In the genomic region with DNA sequence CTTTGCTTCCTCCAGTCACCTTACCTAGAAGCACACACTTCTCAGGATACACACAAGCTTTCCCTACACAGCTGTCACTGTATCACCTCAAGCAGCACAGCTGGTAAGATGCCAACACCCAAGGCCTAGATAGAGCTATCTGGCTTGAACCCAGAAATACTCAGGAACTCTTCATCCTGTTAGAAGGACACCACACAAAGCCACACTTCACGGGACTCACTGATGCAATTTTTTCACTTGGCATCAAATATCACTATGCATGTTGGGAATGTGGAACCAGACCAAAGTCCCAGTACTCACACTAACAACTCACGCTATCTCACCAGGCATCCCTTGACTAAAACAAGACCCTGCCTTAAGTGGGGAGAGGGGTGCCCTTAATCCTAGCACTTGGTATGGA, we compare ENCODE assay signal across 9 mouse cellular contexts. TPM values are rescaled to one million over a fixed set of nuclear protein-coding genes. Genes with fewer than 3 reads are reported as not detected.
A peak's percentile ranks its signal among the peaks of the same experiment; 100 is the strongest.
DNase-seq lines count a peak whose midpoint lies in the region; ATAC-seq and TF ChIP-seq lines count a peak whose summit lies in the region.
"Had no signal": no experiment of that assay in that cellular context is flagged by ENCODE, and none has a peak within 500 bp of the region (broad histone marks: within the 10 kb centered on the region; RNA-seq: fewer than 3 reads in every experiment).

No protein-coding gene starts in this region.

- TF ChIP-seq CTCF in forebrain, postnatal 0 days (IDR thresholded peaks at IDR 0.05; ENCODE audit: low read depth): no peak

- peak overlapping the region; percentile 19; the same call in 1 of the 2 replicates for H3K4me2 ChIP-seq in kidney, embryonic 16.5 days (replicated peaks; ENCODE audit: low read depth, low read length)
- peak overlapping the region; percentile 93 for H3K4me2 ChIP-seq in forebrain, postnatal 0 days (ENCODE audit: low read depth)
- peak overlapping the region; percentile 97 for H3K4me2 ChIP-seq in midbrain, embryonic 12.5 days (replicated peaks)

- 61% methylated on average over 2 of the region's 2 CpGs for WGBS in kidney, embryonic 16.5 days
- 82% methylated on average over 2 of the region's 2 CpGs for WGBS in embryonic facial prominence, embryonic 10.5 days
- WGBS in forebrain, postnatal 0 days: 78% methylated on average over 2 of the region's 2 CpGs
- 86% methylated on average over 2 of the region's 2 CpGs for WGBS in midbrain, embryonic 12.5 days

- no peaks in the 10 kb centered on the region for H3K9me3 ChIP-seq in kidney, embryonic 16.5 days (ENCODE audit: low read length)
- no peaks in the 10 kb centered on the region for H3K9me3 ChIP-seq in embryonic facial prominence, embryonic 10.5 days
- no peaks in the 10 kb centered on the region for H3K9me3 ChIP-seq in forebrain, postnatal 0 days (ENCODE audit: low read length)
- 0 out of 2 replicates have a peak, but pooled peaks cover 3% of the 10 kb centered on the region for H3K9me3 ChIP-seq in midbrain, embryonic 12.5 days

- H3K9ac ChIP-seq in kidney, embryonic 16.5 days (replicated peaks; ENCODE audit: low read length): no peak overlapping the region
- H3K9ac ChIP-seq in forebrain, postnatal 0 days: no peak overlapping the region
- no peak overlapping the region; the same call in 1 of the 2 replicates for H3K9ac ChIP-seq in midbrain, embryonic 12.5 days (replicated peaks)

- H3K36me3 ChIP-seq in kidney, embryonic 16.5 days (ENCODE audit: insufficient read depth, low read length): peaks cover 33% of the 10 kb centered on the region
- peaks cover 47% of the 10 kb centered on the region for H3K36me3 ChIP-seq in embryonic facial prominence, embryonic 10.5 days (replicated peaks)
- H3K36me3 ChIP-seq in forebrain, postnatal 0 days (ENCODE audit: insufficient read depth): peaks cover 32% of the 10 kb centered on the region
- peaks cover 39% of the 10 kb centered on the region for H3K36me3 ChIP-seq in midbrain, embryonic 12.5 days

- H3K4me3 ChIP-seq in kidney, embryonic 16.5 days (ENCODE audit: low read length): no peak overlapping the region
- peak overlapping the region; percentile 77; the same call in 1 of the 2 replicates for H3K4me3 ChIP-seq in embryonic facial prominence, embryonic 10.5 days
- no peak overlapping the region for H3K4me3 ChIP-seq in forebrain, postnatal 0 days (ENCODE audit: low read depth, low read length)
- peak overlapping the region; percentile 76; the same call in 1 of the 2 replicates for H3K4me3 ChIP-seq in midbrain, embryonic 12.5 days

- no peak for DNase-seq in kidney, postnatal 4 days
- no peak for DNase-seq in embryonic facial prominence, embryonic 10.5 days (ENCODE audit: low spot score)
- no peak for DNase-seq in forebrain, postnatal 0 days
- no peak for DNase-seq in gastrocnemius, postnatal 36 days
- no peak for DNase-seq in heart, adult 8-10 months (ENCODE audit: low spot score)
- no peak for DNase-seq in cerebellum, adult 11 months

- no peak overlapping the region for H3K27ac ChIP-seq in kidney, embryonic 16.5 days (ENCODE audit: low read length)
- no peak overlapping the region for H3K27ac ChIP-seq in embryonic facial prominence, embryonic 10.5 days (replicated peaks)
- H3K27ac ChIP-seq in forebrain, postnatal 0 days (ENCODE audit: low read depth, low read length): no peak overlapping the region
- H3K27ac ChIP-seq in midbrain, embryonic 12.5 days (replicated peaks): no peak overlapping the region

- intact Hi-C loops in gastrocnemius, postnatal 36 days (cut with DNase I): loop anchor here (5.0 kb wide), 2 partner anchors 58 to 157 kb away; a partner anchor contains a TSS

- ATAC-seq in kidney, embryonic 16.5 days (ENCODE audit: low FRiP score, low TSS enrichment): no peak
- ATAC-seq in forebrain, postnatal 0 days: no peak
- ATAC-seq in midbrain, embryonic 12.5 days (ENCODE audit: low FRiP score, low read depth): no peak

- no peaks in the 10 kb centered on the region for H3K27me3 ChIP-seq in kidney, embryonic 16.5 days (ENCODE audit: insufficient read depth, low read length)
- H3K27me3 ChIP-seq in embryonic facial prominence, embryonic 10.5 days (replicated peaks; ENCODE audit: low read depth, poor library complexity, severe bottlenecking): no peaks in the 10 kb centered on the region
- H3K27me3 ChIP-seq in forebrain, postnatal 0 days (ENCODE audit: insufficient read depth, low read length): no peaks in the 10 kb centered on the region
- no peaks in the 10 kb centered on the region for H3K27me3 ChIP-seq in midbrain, embryonic 12.5 days

- peaks cover 49% of the 10 kb centered on the region for H3K4me1 ChIP-seq in kidney, embryonic 16.5 days (ENCODE audit: insufficient read depth, low read length)
- H3K4me1 ChIP-seq in embryonic facial prominence, embryonic 10.5 days: peaks cover 33% of the 10 kb centered on the region
- peaks cover 22% of the 10 kb centered on the region for H3K4me1 ChIP-seq in forebrain, postnatal 0 days (ENCODE audit: insufficient read depth)
- H3K4me1 ChIP-seq in midbrain, embryonic 12.5 days: peaks cover 32% of the 10 kb centered on the region

RNA-seq across cellular contexts. Expression of a gene that starts 3.7 kb away (rescaled TPM):
- 328 and 350 TPM in 2 replicates for polyA plus RNA-seq in kidney, embryonic 16.5 days (2015; fragmentation: Nextera tagmentation; extraction: Ambion mirVana)
- 265 and 287 TPM in 2 replicates for polyA plus RNA-seq in embryonic facial prominence, embryonic 10.5 days (2016; fragmentation: Nextera tagmentation; extraction: Ambion mirVana)
- 292 and 346 TPM in 2 replicates for total RNA-seq in forebrain, postnatal 0 days (2014; rRNA removed)
- polyA plus RNA-seq in forebrain, postnatal 0 days (2015; fragmentation: Nextera tagmentation; extraction: Ambion mirVana): 536 and 587 TPM in 2 replicates
- 318 and 320 TPM in 2 replicates for polyA plus RNA-seq in midbrain, embryonic 12.5 days (2016; fragmentation: Nextera tagmentation; extraction: Ambion mirVana)
- total RNA-seq in gastrocnemius, postnatal 36 days (2021): 10 to 100 TPM; 74.6 to 77.3 TPM
- total RNA-seq in heart, adult 8-10 months (2022): 100 to 1,000 TPM; 135 to 166 (median 152) TPM

RNA-seq across cellular contexts. Expression of a gene that starts 7.9 kb away (rescaled TPM):
- polyA plus RNA-seq in kidney, embryonic 16.5 days (2015; fragmentation: Nextera tagmentation; extraction: Ambion mirVana): not detected in 2 replicates
- polyA plus RNA-seq in embryonic facial prominence, embryonic 10.5 days (2016; fragmentation: Nextera tagmentation; extraction: Ambion mirVana): 0.08 TPM in 1 of 2 replicates, not detected in the other
- 0.19 TPM in 1 of 2 replicates, not detected in the other for total RNA-seq in forebrain, postnatal 0 days (2014; rRNA removed)
- polyA plus RNA-seq in forebrain, postnatal 0 days (2015; fragmentation: Nextera tagmentation; extraction: Ambion mirVana): not detected in 2 replicates
- not detected in 2 replicates for polyA plus RNA-seq in midbrain, embryonic 12.5 days (2016; fragmentation: Nextera tagmentation; extraction: Ambion mirVana)
- total RNA-seq in gastrocnemius, postnatal 36 days (2021): not detected
- total RNA-seq in heart, adult 8-10 months (2022): not detected

RNA-seq across cellular contexts. Expression of a gene that starts 8.5 kb away (rescaled TPM):
- polyA plus RNA-seq in kidney, embryonic 16.5 days (2015; fragmentation: Nextera tagmentation; extraction: Ambion mirVana): 11.5 and 12.6 TPM in 2 replicates
- polyA plus RNA-seq in embryonic facial prominence, embryonic 10.5 days (2016; fragmentation: Nextera tagmentation; extraction: Ambion mirVana): 10.2 and 11.3 TPM in 2 replicates
- total RNA-seq in forebrain, postnatal 0 days (2014; rRNA removed): 17.1 and 17.2 TPM in 2 replicates
- 7.1 and 9.6 TPM in 2 replicates for polyA plus RNA-seq in forebrain, postnatal 0 days (2015; fragmentation: Nextera tagmentation; extraction: Ambion mirVana)
- polyA plus RNA-seq in midbrain, embryonic 12.5 days (2016; fragmentation: Nextera tagmentation; extraction: Ambion mirVana): 15.3 and 16.1 TPM in 2 replicates
- 1 to 10 TPM; 4.8 to 5.9 TPM for total RNA-seq in gastrocnemius, postnatal 36 days (2021)
- total RNA-seq in heart, adult 8-10 months (2022): 10 to 100 TPM in 1 of 4 experiments, 1 to 10 TPM in 3; 7.7 to 12.3 (median 8.9) TPM

RNA-seq across cellular contexts. Expression of a gene that starts 21.9 kb away (rescaled TPM):
- polyA plus RNA-seq in kidney, embryonic 16.5 days (2015; fragmentation: Nextera tagmentation; extraction: Ambion mirVana): 13.5 and 17.9 TPM in 2 replicates
- 16.9 and 17.8 TPM in 2 replicates for polyA plus RNA-seq in embryonic facial prominence, embryonic 10.5 days (2016; fragmentation: Nextera tagmentation; extraction: Ambion mirVana)
- 22.1 and 24.9 TPM in 2 replicates for total RNA-seq in forebrain, postnatal 0 days (2014; rRNA removed)
- 14.1 and 16.5 TPM in 2 replicates for polyA plus RNA-seq in forebrain, postnatal 0 days (2015; fragmentation: Nextera tagmentation; extraction: Ambion mirVana)
- 36.8 and 40.3 TPM in 2 replicates for polyA plus RNA-seq in midbrain, embryonic 12.5 days (2016; fragmentation: Nextera tagmentation; extraction: Ambion mirVana)
- total RNA-seq in gastrocnemius, postnatal 36 days (2021): 1 to 10 TPM; 5.7 to 5.9 TPM
- total RNA-seq in heart, adult 8-10 months (2022): 10 to 100 TPM in 1 of 4 experiments, 1 to 10 TPM in 3; 7.7 to 11.9 (median 8.3) TPM

RNA-seq across cellular contexts. Expression of a gene that starts 29.5 kb away (rescaled TPM):
- polyA plus RNA-seq in kidney, embryonic 16.5 days (2015; fragmentation: Nextera tagmentation; extraction: Ambion mirVana): not detected in 2 replicates
- 0.12 TPM in 1 of 2 replicates, not detected in the other for polyA plus RNA-seq in embryonic facial prominence, embryonic 10.5 days (2016; fragmentation: Nextera tagmentation; extraction: Ambion mirVana)
- 0.29 TPM in 1 of 2 replicates, not detected in the other for total RNA-seq in forebrain, postnatal 0 days (2014; rRNA removed)
- 0.11 and 0.16 TPM in 2 replicates for polyA plus RNA-seq in forebrain, postnatal 0 days (2015; fragmentation: Nextera tagmentation; extraction: Ambion mirVana)
- polyA plus RNA-seq in midbrain, embryonic 12.5 days (2016; fragmentation: Nextera tagmentation; extraction: Ambion mirVana): not detected in 2 replicates
- total RNA-seq in gastrocnemius, postnatal 36 days (2021): not detected
- total RNA-seq in heart, adult 8-10 months (2022): not detected
- polyA plus RNA-seq: limb, embryonic 14.5 days had no signal

Comparison
In these comparisons a context has a peak if more than half of its experiments do, and no peak if none do; other contexts are left out.
1. H3K4me2 ChIP-seq: peak in every context shown above with its lines; median percentile 97 in midbrain, embryonic 12.5 days; 93 in forebrain, postnatal 0 days; 19 in kidney, embryonic 16.5 days.
2. H3K4me3 ChIP-seq: peak in embryonic facial prominence, embryonic 10.5 days (single experiment) and midbrain, embryonic 12.5 days (single experiment); none in kidney, embryonic 16.5 days (single experiment) and forebrain, postnatal 0 days (single experiment).